Mouse (Mus musculus): ENCODE measurements around the gene Vinac1. TPM values are rescaled to one million over a fixed set of nuclear protein-coding genes. Genes with fewer than 3 reads are reported as not detected.

Gene Vinac1
- total and polyA plus RNA-seq, 2 experiments from 2014 or later = 1.1 to 1.8 TPM

DNA sequence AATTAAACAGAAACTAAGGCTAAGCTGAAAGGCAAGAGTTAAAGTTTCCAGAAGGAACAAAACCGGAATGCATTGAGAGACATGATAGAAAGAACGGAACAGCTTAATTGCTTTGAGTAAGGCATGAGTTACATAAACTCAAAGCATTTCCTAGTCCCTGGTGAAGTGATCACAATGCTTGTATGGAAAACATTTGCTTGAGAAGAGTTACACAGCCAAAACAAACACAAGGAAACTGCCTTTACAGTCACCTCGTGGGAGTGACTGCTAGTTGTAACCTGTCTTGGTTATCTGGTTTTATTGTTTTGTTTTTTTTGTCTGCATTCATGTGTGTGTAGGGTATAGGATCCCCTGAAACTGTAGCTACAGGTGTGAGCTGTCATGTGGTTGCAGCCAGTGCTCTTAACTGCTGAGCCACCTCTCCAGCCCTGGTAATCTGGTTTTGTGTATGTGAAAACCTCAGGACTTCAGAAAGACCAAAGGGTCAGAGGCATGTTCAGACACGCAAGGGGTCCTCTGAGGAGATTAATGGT lies 4.5 kb upstream of the Vinac1 start:
- H3K4me1 ChIP-seq (ENCODE audit: insufficient read depth, low read length) = no peaks in the 10 kb centered on the region
- no peak overlapping the region for H3K27ac ChIP-seq (ENCODE audit: low read depth, low read length)
- ATAC-seq (ENCODE audit: low FRiP score) (no peak), DNase-seq (ENCODE audit: low spot score) (no peak)
- no peaks in the 10 kb centered on the region for H3K27me3 ChIP-seq (ENCODE audit: insufficient read depth, low read length)
- no peak overlapping the region for H3K4me2 ChIP-seq (ENCODE audit: low read depth, low read length, poor library complexity, severe bottlenecking)
- H3K9me3 ChIP-seq (ENCODE audit: low read length) = no peaks in the 10 kb centered on the region
- no peak for TF ChIP-seq CTCF (IDR thresholded peaks at IDR 0.05)
- no peak overlapping the region for H3K9ac ChIP-seq (replicated peaks; ENCODE audit: low read length, poor library complexity, severe bottlenecking)
- WGBS = 74% methylated on average over 4 of the region's 4 CpGs
- no peak overlapping the region for H3K4me3 ChIP-seq (ENCODE audit: low read depth, low read length)
- no peaks in the 10 kb centered on the region for H3K36me3 ChIP-seq (ENCODE audit: insufficient read depth, low read length)

DNA sequence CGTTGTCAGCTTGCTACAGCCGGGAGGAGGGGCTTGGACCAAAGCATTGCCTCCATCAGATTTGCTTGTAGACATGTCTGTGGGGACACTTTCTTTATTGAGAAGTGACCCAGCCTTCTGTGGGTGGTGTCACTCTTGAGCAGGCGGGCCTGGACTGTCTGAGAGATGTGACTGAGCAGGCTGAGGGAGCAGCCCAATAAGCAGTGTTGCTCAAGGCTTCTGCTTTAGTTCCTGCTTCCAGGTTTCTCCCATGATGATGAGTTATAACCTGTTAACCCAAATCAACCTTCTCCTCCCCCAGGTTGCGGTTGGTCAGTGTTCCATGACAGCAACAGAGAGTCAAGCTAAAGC lies 1.2 kb downstream of the Vinac1 start:
- Histone ChIP-seq H3K27me3 (ENCODE audit: insufficient read depth, low read length) (no peaks in the 10 kb centered on the region), H3K9ac (replicated peaks; ENCODE audit: low read length, poor library complexity, severe bottlenecking) (no peak overlapping the region), H3K4me2 (ENCODE audit: low read depth, low read length, poor library complexity, severe bottlenecking) (no peak overlapping the region), H3K27ac (ENCODE audit: low read depth, low read length) (no peak overlapping the region), H3K9me3 (ENCODE audit: low read length) (no peaks in the 10 kb centered on the region), H3K36me3 (ENCODE audit: insufficient read depth, low read length) (no peaks in the 10 kb centered on the region), H3K4me3 (ENCODE audit: low read depth, low read length) (no peak overlapping the region), H3K4me1 (ENCODE audit: insufficient read depth, low read length) (no peaks in the 10 kb centered on the region)
- ATAC-seq (ENCODE audit: low FRiP score) (no peak), DNase-seq (ENCODE audit: low spot score) (no peak)
- WGBS = 85% methylated on average over 4 of the region's 4 CpGs
- no peak for TF ChIP-seq CTCF (IDR thresholded peaks at IDR 0.05)

DNA sequence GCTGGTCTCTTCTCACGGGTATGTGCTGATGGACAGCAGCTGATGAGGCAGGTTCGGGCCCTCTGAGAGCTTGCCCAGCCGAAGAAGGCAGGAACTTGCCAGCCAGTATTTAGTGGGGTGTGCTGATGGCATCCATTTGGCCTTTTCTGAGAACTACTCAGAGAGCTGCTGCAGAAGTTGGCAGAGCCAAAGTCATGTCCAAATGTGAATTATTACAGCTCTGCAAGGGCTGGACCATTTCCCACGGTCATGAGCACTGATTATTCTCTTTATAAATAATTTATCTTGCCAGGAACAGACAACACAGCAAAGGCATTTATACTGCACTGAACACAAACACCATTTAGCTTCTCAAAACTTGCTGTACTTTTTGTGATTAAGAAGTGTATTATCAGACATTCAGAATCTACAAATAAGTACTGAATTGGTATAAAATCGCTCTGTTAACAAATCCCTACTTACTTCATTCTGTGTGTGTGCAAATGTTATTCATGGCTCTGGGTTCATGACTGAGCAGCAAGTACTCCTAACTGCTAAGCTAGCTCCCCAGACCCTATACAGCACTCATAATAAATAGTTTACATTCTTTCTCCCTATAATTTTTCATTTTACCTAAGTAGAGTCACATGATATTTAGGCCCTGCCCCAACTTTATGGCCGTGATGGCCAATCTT lies 1.7 kb downstream of the Vinac1 start:
- H3K9me3 ChIP-seq (ENCODE audit: low read length) = no peaks in the 10 kb centered on the region
- H3K4me3 ChIP-seq (ENCODE audit: low read depth, low read length) = no peak overlapping the region
- H3K4me2 ChIP-seq (ENCODE audit: low read depth, low read length, poor library complexity, severe bottlenecking) = no peak overlapping the region
- DNase-seq (ENCODE audit: low spot score) = peak; percentile 41
- no peaks in the 10 kb centered on the region for H3K4me1 ChIP-seq (ENCODE audit: insufficient read depth, low read length)
- WGBS = 79% methylated on average over 6 of the region's 6 CpGs
- no peaks in the 10 kb centered on the region for H3K36me3 ChIP-seq (ENCODE audit: insufficient read depth, low read length)
- no peaks in the 10 kb centered on the region for H3K27me3 ChIP-seq (ENCODE audit: insufficient read depth, low read length)
- H3K27ac ChIP-seq (ENCODE audit: low read depth, low read length) = no peak overlapping the region
- no peak for TF ChIP-seq CTCF (IDR thresholded peaks at IDR 0.05)
- H3K9ac ChIP-seq (replicated peaks; ENCODE audit: low read length, poor library complexity, severe bottlenecking) = no peak overlapping the region
- no peak for ATAC-seq (ENCODE audit: low FRiP score)

DNA sequence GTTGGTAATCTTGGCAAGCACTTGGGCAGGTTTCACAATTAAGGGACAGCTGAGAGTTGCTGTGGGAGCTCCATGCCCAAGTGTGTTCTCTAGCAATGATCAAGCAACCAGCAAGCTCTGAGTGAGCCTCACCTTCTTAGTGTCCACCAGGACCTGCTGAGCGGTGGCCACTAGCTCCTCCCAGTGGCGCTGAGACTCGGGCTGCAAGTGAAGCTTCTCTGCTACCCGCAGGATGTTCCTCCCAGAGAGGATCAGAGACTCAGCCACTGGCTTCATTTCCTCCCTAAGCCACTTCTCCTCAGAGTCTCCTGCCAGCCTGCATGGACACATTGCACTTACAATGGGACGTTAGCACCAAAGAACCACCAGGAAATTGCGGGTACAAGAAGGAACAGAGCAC lies 7.4 kb downstream of the Vinac1 start:
- no peaks in the 10 kb centered on the region for H3K9me3 ChIP-seq (ENCODE audit: low read length)
- peaks cover 6% of the 10 kb centered on the region; the same call in 1 of the 2 replicates for H3K4me1 ChIP-seq (ENCODE audit: insufficient read depth, low read length)
- H3K36me3 ChIP-seq (ENCODE audit: insufficient read depth, low read length) = no peaks in the 10 kb centered on the region
- DNase-seq (ENCODE audit: low spot score) (no peak), ATAC-seq (ENCODE audit: low FRiP score) (no peak)
- no peak for TF ChIP-seq CTCF (IDR thresholded peaks at IDR 0.05)
- H3K27ac ChIP-seq (ENCODE audit: low read depth, low read length) = no peak overlapping the region
- 0 out of 2 replicates have a peak, but pooled peaks cover 8% of the 10 kb centered on the region for H3K27me3 ChIP-seq (ENCODE audit: insufficient read depth, low read length)
- 27% methylated on average over 6 of the region's 6 CpGs for WGBS
- H3K4me2 ChIP-seq (ENCODE audit: low read depth, low read length, poor library complexity, severe bottlenecking) = no peak overlapping the region
- no peak overlapping the region for H3K9ac ChIP-seq (replicated peaks; ENCODE audit: low read length, poor library complexity, severe bottlenecking)
- H3K4me3 ChIP-seq (ENCODE audit: low read depth, low read length) = no peak overlapping the region

DNA sequence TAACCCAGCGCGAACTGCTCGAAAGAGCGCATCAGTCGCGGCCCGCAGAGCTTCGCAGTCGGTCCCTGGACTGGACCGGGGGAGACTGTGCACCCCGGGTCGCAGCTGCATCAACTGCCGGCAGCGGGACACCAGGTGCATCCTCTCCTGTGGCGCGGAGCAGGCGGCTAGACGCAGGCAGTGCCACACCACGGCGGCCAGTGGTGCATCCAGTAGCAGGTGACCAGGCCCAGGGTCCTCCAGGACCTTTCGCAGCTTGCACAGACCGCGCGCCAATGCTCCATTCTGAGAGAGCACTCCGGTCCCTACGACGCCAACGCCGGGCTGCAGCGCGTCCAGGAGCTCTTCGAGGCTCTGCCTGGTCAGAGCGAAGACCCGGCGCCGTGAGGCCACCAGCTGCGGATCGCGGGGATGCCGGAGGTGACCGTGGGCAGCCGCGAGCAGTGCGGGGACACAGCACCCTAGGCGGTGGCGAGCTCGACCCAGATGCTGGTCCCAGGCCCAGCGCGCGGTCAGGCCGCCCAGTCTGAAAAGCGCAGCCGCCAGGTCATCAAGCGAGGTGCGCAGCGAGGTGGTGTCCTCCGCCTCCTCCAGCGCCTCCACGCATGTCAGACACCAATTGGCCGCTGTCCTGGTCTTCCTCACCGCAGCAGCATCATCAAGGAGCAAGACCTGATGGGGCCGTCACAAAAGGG lies 8.9 kb downstream of the Vinac1 start:
- Histone ChIP-seq H3K9me3 (ENCODE audit: low read length) (no peaks in the 10 kb centered on the region), H3K36me3 (ENCODE audit: insufficient read depth, low read length) (no peaks in the 10 kb centered on the region), H3K4me2 (ENCODE audit: low read depth, low read length, poor library complexity, severe bottlenecking) (peak overlapping the region; percentile 89), H3K27ac (ENCODE audit: low read depth, low read length) (peak overlapping the region; percentile 52; the same call in 1 of the 2 replicates), H3K4me1 (ENCODE audit: insufficient read depth, low read length) (peaks cover 6% of the 10 kb centered on the region; the same call in 1 of the 2 replicates), H3K27me3 (ENCODE audit: insufficient read depth, low read length) (0 out of 2 replicates have a peak, but pooled peaks cover 8% of the 10 kb centered on the region), H3K9ac (replicated peaks; ENCODE audit: low read length, poor library complexity, severe bottlenecking) (peak overlapping the region; percentile 70), H3K4me3 (ENCODE audit: low read depth, low read length) (peak overlapping the region; percentile 46)
- ATAC-seq (ENCODE audit: low FRiP score) (peak; percentile 85), DNase-seq (ENCODE audit: low spot score) (peak; percentile 36)
- 1% methylated on average over 62 of the region's 62 CpGs for WGBS
- no peak for TF ChIP-seq CTCF (IDR thresholded peaks at IDR 0.05)

Measured in midbrain, postnatal 0 days (tissue).